Mouse (Mus musculus): ENCODE data around the gene Gng12.
A peak's percentile ranks its signal among the peaks of the same experiment; 100 is the strongest.
"Not testable (repeated sequence)": the region's sequence is repeated elsewhere in the genome, so short reads cannot be mapped to it uniquely, and the experiment has no call there.

The Gng12 gene

DNA sequence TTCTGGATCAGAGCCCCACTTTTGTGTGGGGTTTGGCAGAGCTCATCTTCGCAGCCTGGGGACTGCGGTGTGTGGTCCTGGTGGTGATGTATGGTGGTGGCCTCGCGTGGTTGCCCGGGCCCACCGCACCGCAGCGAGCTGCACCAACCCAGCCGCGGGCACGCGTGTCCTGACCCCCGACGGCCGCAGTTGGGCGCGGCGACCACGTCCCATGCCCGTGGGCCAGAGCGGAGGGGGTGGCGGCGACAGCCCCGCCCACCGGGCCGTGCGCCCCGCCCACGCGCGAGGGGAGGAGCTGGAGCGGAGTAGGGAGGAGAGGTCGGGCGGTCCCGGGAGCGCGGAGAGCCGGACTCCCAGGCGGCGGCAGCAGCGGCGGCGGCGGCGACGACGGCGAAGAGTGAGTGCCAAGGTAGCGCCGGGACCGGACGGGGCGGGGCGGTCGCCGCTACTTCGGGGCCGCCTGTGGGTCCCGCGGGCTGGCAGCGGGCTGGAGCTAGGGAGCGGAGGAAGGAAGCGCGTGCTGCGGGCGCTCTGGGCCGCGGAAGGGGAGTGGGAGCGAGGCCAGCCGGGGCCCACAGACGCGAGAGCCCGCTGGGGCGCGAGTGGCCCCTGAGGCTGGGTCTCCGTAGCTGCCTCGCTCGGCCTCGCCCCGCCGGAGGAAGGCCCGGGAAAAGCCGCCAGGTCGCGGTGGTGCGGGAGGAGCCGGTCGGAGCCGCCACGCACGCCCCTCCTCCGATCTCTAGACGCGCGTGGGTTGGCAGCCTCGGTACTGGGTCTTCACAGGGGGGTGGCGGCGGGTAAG, at the start of gene Gng12:
TSS of gene Gng12 (plus strand) at position 279 of the 802 bp plus-strand sequence.
- peak; percentile 93 for DNase-seq (ENCODE audit: low spot score)

DNA sequence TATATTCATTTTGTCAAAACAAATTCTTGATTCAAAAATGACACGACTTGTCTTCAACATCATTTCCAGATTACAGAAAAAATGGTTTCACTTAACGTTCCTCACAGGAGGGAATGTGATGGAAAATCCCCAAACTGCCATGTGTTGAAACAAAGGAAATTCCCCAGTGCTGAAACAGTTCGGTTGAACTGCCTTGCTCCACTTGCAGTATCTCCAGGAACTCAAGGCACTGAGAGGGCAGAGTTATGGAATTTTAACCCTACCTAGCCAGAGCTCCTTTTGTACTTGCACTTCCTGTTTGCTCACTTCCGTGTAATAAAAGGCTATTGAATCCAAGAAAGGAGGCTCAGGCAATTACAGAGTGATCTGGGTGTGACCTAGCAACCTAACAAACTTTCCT, 47.3 kb upstream of the Gng12 start:
- no peak for DNase-seq (ENCODE audit: low spot score)

DNA sequence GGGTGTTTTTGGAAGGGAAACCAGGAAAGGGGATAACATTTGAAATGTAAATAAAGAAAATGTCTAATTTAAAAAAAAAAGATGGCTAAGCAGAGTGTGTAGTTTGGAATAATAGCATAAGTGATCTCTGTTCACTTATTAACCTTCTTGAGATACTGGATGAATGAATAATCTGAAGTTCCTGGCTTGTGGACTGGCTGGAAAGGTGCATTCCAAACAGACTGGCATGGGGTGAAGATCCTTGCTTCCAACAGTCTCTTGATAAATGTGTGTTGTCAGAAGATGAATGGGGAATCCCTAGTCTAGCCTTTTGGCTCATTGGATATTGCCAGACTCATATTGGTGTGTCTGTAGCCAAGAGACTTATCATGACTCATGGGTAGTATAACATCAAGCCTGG, 40.0 kb upstream of the Gng12 start:
- DNase-seq (ENCODE audit: low spot score) = no peak

DNA sequence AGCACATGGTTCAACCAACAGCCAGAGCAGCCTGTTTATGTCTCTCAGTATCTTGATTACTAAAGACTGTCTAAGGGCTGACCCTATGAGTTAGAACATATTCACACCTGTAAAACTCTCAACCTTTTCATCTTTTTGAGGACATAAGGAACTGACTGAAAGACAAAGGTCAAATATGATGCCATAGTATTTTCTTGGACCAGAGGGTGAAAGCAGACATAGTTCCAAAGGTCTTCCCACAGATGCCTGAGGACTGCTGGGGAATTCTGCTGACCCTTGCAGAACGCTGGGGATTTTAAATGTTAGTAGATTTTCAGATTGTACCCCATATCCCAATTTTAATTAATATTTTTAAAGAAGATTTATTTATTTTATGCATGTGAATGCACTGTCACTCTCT, 37.8 kb upstream of the Gng12 start:
- DNase-seq (ENCODE audit: low spot score) = no peak

- no peak for DNase-seq (ENCODE audit: low spot score)
Measured at GRCm38 (mm10) chr6:66859391-66859790, 36.8 kb upstream of the Gng12 start.

- no peak for DNase-seq (ENCODE audit: low spot score)
Measured at GRCm38 (mm10) chr6:66864463-66864862, 31.7 kb upstream of the Gng12 start.

- no peak for DNase-seq (ENCODE audit: low spot score)
Measured at GRCm38 (mm10) chr6:66866295-66866694, 29.9 kb upstream of the Gng12 start.

- DNase-seq (ENCODE audit: low spot score) = not testable (repeated sequence)
Measured at GRCm38 (mm10) chr6:66877048-66877447, 19.1 kb upstream of the Gng12 start.

- no peak for DNase-seq (ENCODE audit: low spot score)
Measured at GRCm38 (mm10) chr6:66890349-66891158, 5.6 kb upstream of the Gng12 start.

DNA sequence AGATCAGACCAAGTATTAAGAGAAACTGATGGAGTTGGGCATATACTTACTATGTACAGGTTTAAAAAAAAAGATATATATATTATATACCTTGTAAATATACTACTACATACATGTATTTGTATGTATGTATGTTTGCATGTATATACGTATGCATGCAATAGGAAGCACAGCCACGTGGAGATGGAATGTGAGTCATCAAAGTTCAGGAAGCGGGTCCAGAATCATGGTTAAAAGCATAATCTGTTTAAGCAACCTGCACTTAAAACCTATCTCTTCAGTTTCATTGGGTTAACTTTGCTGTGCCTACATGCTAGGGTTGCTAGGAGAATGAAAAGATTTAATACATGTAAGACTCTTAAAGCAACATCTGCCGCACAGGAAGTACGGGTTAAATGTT, 2.2 kb upstream of the Gng12 start:
- DNase-seq (ENCODE audit: low spot score) = no peak

GRCm38 (mm10) chr6:66894999-66895398, 1.2 kb upstream of the Gng12 start:
- DNase-seq (ENCODE audit: low spot score) = no peak

DNA sequence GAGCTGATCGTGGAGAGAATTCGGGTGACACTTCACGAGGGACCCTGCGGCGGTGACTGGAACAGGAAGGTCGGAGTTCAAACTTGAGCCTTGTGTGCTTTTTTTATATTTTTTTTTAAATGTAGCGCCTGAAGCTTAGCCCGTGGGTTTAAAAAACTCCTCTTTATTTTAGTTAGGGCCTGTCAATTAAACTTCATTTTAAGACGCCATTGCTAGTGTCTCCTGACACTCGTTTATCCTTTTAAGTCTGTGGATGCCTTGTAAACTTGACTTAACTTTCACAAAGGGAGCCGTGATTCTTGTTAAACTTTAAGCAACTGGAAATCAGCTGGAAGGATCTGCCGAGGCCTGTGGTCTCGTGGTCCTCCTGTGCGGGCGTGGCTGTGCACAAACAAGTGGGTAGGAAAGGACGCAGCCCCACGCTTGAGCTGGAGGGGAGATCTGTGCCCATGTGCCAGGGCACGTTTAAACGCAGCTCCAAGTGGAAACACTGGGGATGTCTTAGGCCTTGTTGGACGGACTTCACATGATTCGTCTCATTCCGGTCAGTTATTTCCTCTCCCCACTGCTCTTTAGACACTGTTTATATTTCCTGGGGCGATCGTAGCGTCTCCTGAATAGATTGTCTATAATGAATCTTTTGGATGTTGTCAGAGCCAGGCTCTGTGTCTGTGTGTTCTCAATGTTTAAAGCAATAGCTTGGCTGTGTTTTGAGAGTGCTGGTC, 886 bp downstream of the Gng12 start:
- DNase-seq (ENCODE audit: low spot score) = peak; percentile 23

- no peak for DNase-seq (ENCODE audit: low spot score)
Measured at GRCm38 (mm10) chr6:66897994-66898393, 1.8 kb downstream of the Gng12 start.

- DNase-seq (ENCODE audit: low spot score) = no peak
Measured at GRCm38 (mm10) chr6:66901926-66902325, 5.7 kb downstream of the Gng12 start.

GRCm38 (mm10) chr6:66903206-66903605, 7.0 kb downstream of the Gng12 start:
- no peak for DNase-seq (ENCODE audit: low spot score)

DNA sequence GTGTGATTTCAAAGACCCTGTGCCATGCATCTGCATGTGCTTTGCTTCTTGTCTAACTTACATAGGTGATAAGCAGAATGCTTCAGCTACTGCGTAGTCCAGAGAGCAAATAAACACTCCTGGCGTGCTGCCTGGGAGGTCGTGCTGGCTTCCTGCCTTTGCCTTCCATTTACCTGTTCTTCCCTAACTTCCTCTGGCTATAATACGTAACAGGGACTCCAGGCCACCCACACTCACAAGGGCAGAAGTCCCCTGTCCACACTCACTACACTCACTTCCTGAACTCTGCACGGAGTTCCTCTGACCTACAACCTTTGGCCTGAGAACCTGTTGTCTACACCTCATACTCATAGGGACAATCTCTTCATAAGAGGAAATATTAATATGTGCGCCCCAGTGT, 7.5 kb downstream of the Gng12 start:
- DNase-seq (ENCODE audit: low spot score) = no peak

GRCm38 (mm10) chr6:66906244-66906643, 10.0 kb downstream of the Gng12 start:
- DNase-seq (ENCODE audit: low spot score) = no peak

DNA sequence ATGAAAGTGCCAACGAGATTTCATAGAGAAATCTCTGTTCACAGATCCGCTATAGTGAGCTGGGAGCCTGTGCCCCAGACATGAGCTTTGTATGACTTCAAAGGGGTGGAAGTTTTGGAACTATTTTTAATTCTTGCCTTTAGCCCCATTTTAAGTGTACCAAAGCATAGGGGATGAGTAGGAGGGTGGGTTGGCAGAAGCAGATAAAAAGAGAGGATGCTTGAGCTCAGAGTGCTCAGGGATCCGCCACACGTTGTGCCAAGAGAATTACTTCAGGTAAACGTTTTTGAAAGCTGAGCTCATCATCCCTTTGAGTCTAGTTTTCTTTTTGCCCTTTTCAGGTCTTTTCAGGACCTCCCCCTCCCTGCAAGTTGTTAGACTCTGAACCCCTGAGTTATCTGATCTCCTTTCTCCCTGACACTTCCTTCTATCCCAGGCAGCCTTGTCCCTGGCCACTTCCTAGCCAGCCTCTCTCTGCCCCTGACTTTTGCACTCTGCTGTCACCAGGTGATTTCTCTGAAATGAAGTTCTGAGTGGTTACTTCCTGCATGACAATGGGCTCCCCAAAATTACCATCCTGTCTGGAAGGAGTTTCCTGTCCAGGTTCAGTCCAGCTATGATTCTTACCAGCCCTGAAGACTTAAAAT, 12.3 kb downstream of the Gng12 start:
- DNase-seq (ENCODE audit: low spot score) = no peak

GRCm38 (mm10) chr6:66910493-66911435, 14.6 kb downstream of the Gng12 start:
- no peak for DNase-seq (ENCODE audit: low spot score)

DNA sequence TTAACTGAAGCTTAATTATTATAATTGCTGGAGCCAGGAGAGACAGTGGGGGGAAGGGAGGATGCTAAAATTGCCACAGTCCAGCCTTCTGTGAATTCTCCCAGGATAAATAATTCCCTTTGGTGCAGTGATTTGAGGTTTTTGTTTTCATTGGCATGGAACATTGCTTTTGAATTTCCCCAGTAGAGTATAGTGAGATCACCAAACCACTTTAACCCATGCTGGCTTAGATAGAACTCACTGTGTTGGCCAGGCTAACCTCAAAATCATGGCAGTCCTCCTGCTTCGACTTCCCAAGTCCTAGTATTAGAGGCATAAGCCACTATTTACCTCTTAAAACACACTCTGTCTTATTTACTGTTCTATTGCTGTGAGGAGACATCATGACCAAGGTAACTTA, 17.2 kb downstream of the Gng12 start:
- no peak for DNase-seq (ENCODE audit: low spot score)

GRCm38 (mm10) chr6:66915592-66915991, 19.4 kb downstream of the Gng12 start:
- no peak for DNase-seq (ENCODE audit: low spot score)

All from ovary, postnatal 36 days (tissue).